Mouse (Mus musculus) G1E (cell line): ENCODE measurements at regions not wholly inside any gene's neighbourhood (a gene's known extent, or its start where the extent isn't known, plus 50 kb on each side); places are given as distances from the start of the nearest gene placed in this dataset.

ENCODE experiments used
- ATAC-seq: 2 replicates; pipeline ENCODE4 v1.8.0; 2016; ENCODE audit warnings: mild to moderate bottlenecking; ENCODE audit not compliant: insufficient number of reproducible peaks, poor library complexity, low FRiP score, severe bottlenecking; ENCODE audit errors: extremely low read depth
- DNase-seq: peaks from one replicate; pipeline ENCODE4 v3.0.0; 2012; ENCODE audit warnings: low spot score
- H3K27me3 ChIP-seq: 2 replicates; pipeline ENCODE4 v1.6.1; 2012; ENCODE audit warnings: mild to moderate bottlenecking, low read length, inconsistent platforms; ENCODE audit not compliant: insufficient read depth
- H3K36me3 ChIP-seq: replicated peaks from 2 replicates; pipeline ENCODE3; 2012; ENCODE audit warnings: mild to moderate bottlenecking, inconsistent platforms
- H3K4me1 ChIP-seq: 2 replicates; pipeline ENCODE4 v1.6.1; 2012; ENCODE audit warnings: low read depth, low read length, inconsistent platforms, mixed read lengths; ENCODE audit not compliant: insufficient read depth
- H3K4me3 ChIP-seq: 2 replicates; pipeline ENCODE4 v1.5.1; 2012; ENCODE audit warnings: low read depth, mild to moderate bottlenecking, inconsistent platforms, low read length, moderate library complexity, mixed read lengths
- H3K9me3 ChIP-seq: replicated peaks from 2 replicates; pipeline ENCODE4 v1.6.1; 2012; ENCODE audit warnings: inconsistent platforms
- CTCF ChIP-seq: IDR thresholded peaks from 2 replicates; pipeline ENCODE4 v1.5.1; 2012; ENCODE audit warnings: low read depth, low read length, inconsistent platforms, mixed read lengths
- GATA1 ChIP-seq: IDR thresholded peaks from 2 replicates; pipeline ENCODE4 v1.6.1; 2012; ENCODE audit warnings: borderline replicate concordance, low read length, inconsistent platforms, mixed read lengths
- GATA2 ChIP-seq: IDR thresholded peaks from 2 replicates; pipeline ENCODE4 v1.6.1; 2012; ENCODE audit warnings: low read depth, low read length, inconsistent platforms, borderline replicate concordance
- POLR2AphosphoS5 ChIP-seq: IDR thresholded peaks from 2 replicates; pipeline ENCODE4 v1.6.1; 2012; ENCODE audit warnings: low read depth, low read length, inconsistent platforms; ENCODE audit not compliant: insufficient replicate concordance
- TAL1 ChIP-seq: conservative IDR thresholded peaks from 2 replicates; pipeline ENCODE4 v1.6.1; 2012; ENCODE audit warnings: low read depth, low read length, inconsistent platforms, mixed read lengths

- Histone ChIP-seq H3K9me3 (no peaks in the 10 kb centered on the region; the same call in 1 of the 2 replicates), H3K27me3 (no peaks in the 10 kb centered on the region), H3K36me3 (no peaks in the 10 kb centered on the region), H3K4me3 (no peak overlapping the region), H3K4me1 (no peaks in the 10 kb centered on the region)
- ATAC-seq, result no peak
- TF ChIP-seq CTCF, result no peak
- TF ChIP-seq GATA1, result no peak
- no peak for TF ChIP-seq POLR2AphosphoS5
- TF ChIP-seq TAL1, result no peak
- TF ChIP-seq GATA2, result no peak
- no peak for DNase-seq
Observed at GRCm38 (mm10) chr4:67853001-67853400, 1025.6 kb downstream of the Tlr4 start.

GRCm38 (mm10) chr4:67833397-67833796, 1006.0 kb downstream of the Tlr4 start:
- no peak overlapping the region for H3K4me3 ChIP-seq
- DNase-seq (no peak), ATAC-seq (no peak)
- H3K27me3 ChIP-seq, result no peaks in the 10 kb centered on the region
- TF ChIP-seq CTCF, result no peak
- no peak for TF ChIP-seq POLR2AphosphoS5
- no peak for TF ChIP-seq GATA2
- TF ChIP-seq TAL1, result no peak
- no peak for TF ChIP-seq GATA1
- H3K4me1 ChIP-seq, result no peaks in the 10 kb centered on the region
- no peaks in the 10 kb centered on the region for H3K36me3 ChIP-seq
- H3K9me3 ChIP-seq, result no peaks in the 10 kb centered on the region

DNA sequence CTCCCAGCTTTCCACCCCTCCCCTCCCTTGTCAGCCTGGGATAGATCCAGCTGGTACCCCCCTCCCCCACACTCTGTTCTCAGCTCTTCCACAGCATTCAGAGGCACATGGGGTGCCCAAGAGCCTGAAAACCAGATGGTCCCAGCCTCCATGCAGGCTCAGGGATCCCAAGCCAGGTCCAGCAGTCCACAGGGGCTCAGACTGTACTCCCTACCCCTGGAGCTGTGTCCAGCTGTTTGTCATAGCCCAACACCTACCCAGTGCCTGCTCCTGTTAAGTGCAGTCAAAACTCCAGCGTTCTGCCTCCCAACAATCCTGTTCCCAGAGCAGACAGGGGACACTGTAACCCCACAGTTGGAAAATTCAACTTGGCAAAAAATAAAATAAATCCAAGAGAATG, 998.1 kb downstream of the Tlr4 start:
- Histone ChIP-seq H3K27me3 (no peaks in the 10 kb centered on the region), H3K4me3 (no peak overlapping the region), H3K36me3 (no peaks in the 10 kb centered on the region), H3K9me3 (peaks cover 4% of the 10 kb centered on the region), H3K4me1 (no peaks in the 10 kb centered on the region)
- TF ChIP-seq GATA2 (no peak), POLR2AphosphoS5 (no peak), GATA1 (no peak), CTCF (no peak), TAL1 (no peak)
- ATAC-seq (no peak), DNase-seq (no peak)

DNA sequence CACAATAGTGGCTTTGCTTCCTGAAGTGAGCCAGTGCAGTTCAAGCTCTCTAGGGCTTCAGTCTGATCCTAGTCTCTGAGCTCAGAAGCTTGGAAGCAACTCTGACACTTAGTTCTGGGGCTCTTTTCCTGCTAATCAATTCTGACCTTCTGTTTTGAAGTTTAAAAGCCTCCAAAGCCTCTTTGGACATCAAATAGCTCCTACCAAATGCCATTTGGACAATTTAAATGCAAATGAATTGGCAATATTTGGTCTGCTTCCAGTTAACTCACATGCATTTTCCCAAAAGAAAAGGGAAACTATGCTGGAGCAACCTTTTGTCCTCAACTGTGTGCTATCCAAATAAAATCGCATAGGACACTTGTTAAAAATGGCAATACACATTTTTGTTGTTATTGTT, 968.7 kb downstream of the Tlr4 start:
- no peak overlapping the region for H3K4me3 ChIP-seq
- H3K27me3 ChIP-seq, result no peaks in the 10 kb centered on the region
- H3K36me3 ChIP-seq, result no peaks in the 10 kb centered on the region
- H3K9me3 ChIP-seq, result no peaks in the 10 kb centered on the region
- no peak for ATAC-seq
- no peak for DNase-seq
- TF ChIP-seq GATA1 (no peak), CTCF (no peak), POLR2AphosphoS5 (no peak), GATA2 (no peak), TAL1 (no peak)
- no peaks in the 10 kb centered on the region for H3K4me1 ChIP-seq
